Mouse (Mus musculus): ENCODE measurements around the gene Gm20075.

DNA sequence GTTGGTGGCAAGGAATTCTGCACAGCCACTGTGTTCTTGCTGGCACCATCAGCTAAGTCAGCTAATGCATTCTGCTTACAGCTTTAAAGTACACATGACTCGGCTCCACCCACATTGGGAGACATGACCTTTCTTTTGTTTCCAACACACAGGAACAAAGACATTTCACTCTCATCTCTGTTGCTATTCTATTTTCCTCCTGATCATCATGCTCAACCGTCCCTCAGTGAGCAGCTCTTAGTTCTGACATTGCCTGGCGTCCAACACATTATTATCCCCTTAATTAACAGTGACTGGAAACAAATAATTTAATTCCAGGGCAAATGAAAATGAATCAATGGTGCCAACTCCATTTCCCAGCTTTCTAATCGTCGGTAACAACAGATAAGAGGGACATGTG, 35.8 kb downstream of the Gm20075 start:
- TF ChIP-seq CTCF (IDR thresholded peaks at IDR 0.05; ENCODE audit: control insufficient read depth, insufficient read depth, insufficient replicate concordance, low read depth, low read length) (no peak), POLR2A (IDR thresholded peaks at IDR 0.05; ENCODE audit: control insufficient read depth, low read depth, low read length) (no peak)

All from testis, adult 2 months (tissue).